Mouse (Mus musculus) forebrain, embryonic 14.5 days (tissue): ENCODE results near the gene Cryz. TPM values are rescaled to one million over a fixed set of nuclear protein-coding genes. Genes with fewer than 3 reads are reported as not detected.

Source experiments
- ATAC-seq: fragments of 200-750 bp; cut with Nextera tagmentation; 2 replicates; pipeline ENCODE4 v1.8.0; 2017; ENCODE audit warnings: mild to moderate bottlenecking, moderate library complexity
- DNase-seq: peaks from one replicate; pipeline ENCODE4 v3.0.0-alpha.2; 2015; ENCODE audit warnings: low spot score
- H3K27ac ChIP-seq: fragments of 300-500 bp; sonication (generic); 2 replicates; pipeline ENCODE4 v1.5.1; 2014; ENCODE audit warnings: low read depth, mild to moderate bottlenecking, control low read depth, low read length, moderate library complexity
- H3K27me3 ChIP-seq: fragments of 300-500 bp; sonication (generic); replicated peaks from 2 replicates; pipeline ENCODE4 v1.6.1; 2014; ENCODE audit warnings: low read length, control low read depth, mixed read lengths; ENCODE audit not compliant: control insufficient read depth, insufficient read depth
- H3K36me3 ChIP-seq: fragments of 300-500 bp; sonication (generic); 2 replicates; pipeline ENCODE4 v1.6.1; 2014; ENCODE audit warnings: low read length, control low read depth; ENCODE audit not compliant: control insufficient read depth, insufficient read depth
- H3K4me1 ChIP-seq: fragments of 300-500 bp; sonication (generic); 2 replicates; pipeline ENCODE4 v1.6.1; 2014; ENCODE audit warnings: antibody characterized with exemption, low read length, control low read depth; ENCODE audit not compliant: control insufficient read depth, insufficient read depth
- H3K4me2 ChIP-seq: fragments of 300-500 bp; sonication (generic); 2 replicates; pipeline ENCODE4 v1.6.1; 2014; ENCODE audit warnings: mild to moderate bottlenecking, control low read depth, low read length
- H3K4me3 ChIP-seq: fragments of 300-500 bp; sonication (generic); 2 replicates; pipeline ENCODE4 v1.5.1; 2014; ENCODE audit warnings: low read depth, low read length, control low read depth
- H3K9ac ChIP-seq: fragments of 300-500 bp; sonication (generic); 2 replicates; pipeline ENCODE4 v1.6.1; 2014; ENCODE audit warnings: mild to moderate bottlenecking, low read length, control low read depth, moderate library complexity
- H3K9me3 ChIP-seq: fragments of 300-500 bp; sonication (generic); replicated peaks from 2 replicates; pipeline ENCODE4 v1.6.1; 2016; ENCODE audit warnings: low read length, control low read depth, mixed read lengths; ENCODE audit not compliant: control insufficient read depth
- WGBS: fragments of 180-500 bp; shearing (Covaris S2); extraction: QIAGEN DNeasy Blood & Tissue Kit; methylation state at CpG from one replicate; pipeline ENCODE4 v1.1.7; 2014; 5-methylcytosine and 5-hydroxymethylcytosine counted together
- polyA plus RNA-seq: library from polyadenylated mRNA; unstranded; fragments of >200 nt; fragmentation: Nextera tagmentation; extraction: Ambion mirVana; gene quantifications from 2 replicates; pipeline ENCODE4 v1.2.1, GENCODE M21; 2014

Gene Cryz
- polyA plus RNA-seq, 1 experiment from 2014 or later, result 12.8 TPM

DNA sequence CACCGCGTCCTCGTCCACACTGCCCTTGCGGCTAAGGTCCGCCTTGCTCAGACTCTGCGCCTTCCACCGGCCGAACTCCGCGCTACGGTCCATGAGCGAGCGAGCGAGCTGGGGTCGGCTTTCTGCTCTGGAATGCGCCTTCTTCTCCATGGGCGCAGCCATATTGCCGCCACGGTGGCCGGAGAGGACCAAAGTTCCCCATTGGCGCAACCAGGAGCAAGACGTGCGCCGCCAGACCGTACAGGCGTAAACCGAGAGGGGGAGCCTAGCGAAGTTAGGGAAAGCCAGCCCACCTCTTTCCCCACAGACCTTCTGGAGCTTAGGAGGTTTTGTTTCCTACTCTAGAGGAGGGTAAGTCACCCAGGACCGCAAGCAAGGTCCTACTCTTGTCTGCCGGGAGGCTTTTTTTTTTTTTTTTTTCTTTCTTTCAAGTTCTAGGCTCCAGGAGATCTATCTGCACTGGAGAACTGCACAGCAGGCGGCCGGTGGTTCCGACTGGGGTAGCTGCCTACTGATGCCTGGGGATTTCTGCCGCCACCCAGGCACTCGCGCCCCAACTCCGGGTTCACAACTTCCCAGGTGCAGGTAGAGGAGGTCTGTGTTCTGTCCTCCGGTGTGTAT lies 533 bp downstream of the Cryz start, which contains the start of gene Tyw3:
Tyw3 (minus strand) TSS at position 171 of the 621 bp plus-strand sequence.
- WGBS, result under 1% methylated on average over 38 of the region's 38 CpGs
- Histone ChIP-seq H3K36me3 (peaks cover 23% of the 10 kb centered on the region), H3K4me2 (peak within 1 kb of the TSS; percentile 67), H3K4me3 (peak within 1 kb of the TSS; percentile 86), H3K27ac (peak within 1 kb of the TSS; percentile 91), H3K27me3 (no peaks in the 10 kb centered on the region), H3K9me3 (no peaks in the 10 kb centered on the region), H3K4me1 (peaks cover 7% of the 10 kb centered on the region; the same call in 1 of the 2 replicates), H3K9ac (peak within 1 kb of the TSS; percentile 84)
- ATAC-seq (peak; percentile 97), DNase-seq (peak; percentile 98)

DNA sequence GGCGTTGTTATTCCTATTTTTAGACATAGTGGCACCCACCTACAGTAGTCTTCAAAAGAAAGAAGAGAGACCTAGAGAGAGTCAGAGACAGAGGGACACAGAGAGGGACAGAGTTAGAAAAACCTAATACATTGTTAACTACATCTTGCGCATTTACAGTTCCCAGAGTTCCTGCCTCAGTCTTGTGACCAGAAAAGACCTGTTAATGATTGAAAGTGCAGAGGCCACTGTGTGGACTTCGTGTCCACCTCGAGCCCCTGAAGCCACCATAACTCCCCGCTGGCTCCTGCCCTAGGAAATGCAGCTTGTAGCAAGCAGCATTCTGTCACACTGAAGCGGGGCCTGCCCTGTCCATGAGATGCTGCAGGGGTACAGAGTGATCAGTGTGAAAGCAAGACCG lies 1.1 kb downstream of the Cryz start:
- Histone ChIP-seq H3K4me3 (peak overlapping the region; percentile 86), H3K27me3 (no peaks in the 10 kb centered on the region), H3K9me3 (no peaks in the 10 kb centered on the region), H3K36me3 (peaks cover 18% of the 10 kb centered on the region), H3K4me1 (peaks cover 7% of the 10 kb centered on the region; the same call in 1 of the 2 replicates), H3K27ac (no peak overlapping the region), H3K4me2 (peak overlapping the region; percentile 67), H3K9ac (peak overlapping the region; percentile 84)
- 38% methylated on average over 7 of the region's 7 CpGs for WGBS
- DNase-seq (no peak), ATAC-seq (no peak)

DNA sequence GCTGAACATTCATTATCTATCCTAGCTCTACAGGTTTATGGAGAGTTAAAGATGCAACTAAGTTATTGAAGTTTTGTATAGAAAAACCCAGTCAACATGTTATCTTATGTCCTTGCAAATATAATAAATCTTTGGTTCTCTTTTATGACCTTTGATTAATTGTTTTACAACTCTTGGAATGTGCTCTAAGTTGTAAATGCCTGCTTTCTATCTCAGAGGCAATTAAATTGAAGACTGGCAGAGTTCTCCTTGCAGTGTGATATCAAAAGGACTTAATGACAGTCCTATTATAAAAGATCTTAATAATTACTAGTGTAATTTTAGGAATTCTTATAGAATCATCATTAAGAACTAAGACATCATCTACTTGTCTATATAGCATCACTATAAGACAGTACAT lies 5.6 kb downstream of the Cryz start:
- Histone ChIP-seq H3K27me3 (no peaks in the 10 kb centered on the region), H3K36me3 (no peaks in the 10 kb centered on the region), H3K27ac (no peak overlapping the region), H3K4me2 (no peak overlapping the region), H3K4me1 (peaks cover 4% of the 10 kb centered on the region; the same call in 1 of the 2 replicates), H3K9ac (no peak overlapping the region), H3K4me3 (no peak overlapping the region), H3K9me3 (no peaks in the 10 kb centered on the region)
- DNase-seq, result no peak
- no peak for ATAC-seq

DNA sequence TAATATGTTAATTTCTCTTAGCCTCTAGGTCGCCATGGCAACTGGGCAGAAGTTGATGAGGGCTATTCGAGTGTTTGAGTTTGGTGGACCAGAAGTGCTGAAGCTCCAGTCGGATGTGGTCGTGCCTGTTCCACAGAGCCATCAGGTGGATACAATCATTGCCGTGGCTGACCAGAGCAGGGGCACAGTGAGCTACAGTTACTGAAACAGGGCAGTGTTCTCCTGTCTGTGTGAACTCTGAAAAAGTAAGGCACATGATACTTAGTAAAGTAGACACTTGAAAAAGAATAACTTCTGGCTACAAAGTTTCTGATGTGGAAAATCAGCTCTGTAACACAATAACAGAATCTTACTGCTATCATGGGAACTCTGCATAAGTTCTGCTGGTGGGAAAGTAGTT lies 8.4 kb downstream of the Cryz start:
- H3K4me3 ChIP-seq, result no peak overlapping the region

DNA sequence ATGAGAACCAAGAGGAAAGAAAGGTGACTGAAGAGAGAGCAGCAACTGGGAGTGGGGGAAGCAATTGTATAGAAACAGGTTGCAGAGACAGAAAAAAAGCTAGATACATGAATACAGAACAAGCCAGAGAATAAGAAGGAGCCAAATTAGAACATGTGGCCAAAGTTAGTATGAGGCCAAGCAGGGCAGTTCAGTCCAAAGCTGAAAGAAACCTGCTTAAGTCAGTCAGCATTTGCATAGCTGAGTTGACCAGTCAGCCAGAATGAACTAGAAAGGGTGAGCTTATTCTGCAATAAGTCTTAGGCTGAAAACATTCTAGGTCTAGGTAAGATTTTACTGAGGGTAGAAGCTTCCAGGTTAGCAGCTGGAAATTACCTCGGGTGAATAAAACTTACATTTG lies 11.4 kb downstream of the Cryz start:
- Histone ChIP-seq H3K4me3 (no peak overlapping the region), H3K9ac (no peak overlapping the region), H3K4me1 (no peaks in the 10 kb centered on the region), H3K9me3 (no peaks in the 10 kb centered on the region), H3K27me3 (no peaks in the 10 kb centered on the region), H3K4me2 (no peak overlapping the region), H3K27ac (no peak overlapping the region), H3K36me3 (no peaks in the 10 kb centered on the region)
- DNase-seq (no peak), ATAC-seq (no peak)
- 74% methylated on average over 1 of the region's 1 CpGs for WGBS

More for the DNA sequence above, 8.4 kb downstream of the Cryz start:
- WGBS, result 70% methylated on average over 5 of the region's 5 CpGs
- Histone ChIP-seq H3K4me1 (no peaks in the 10 kb centered on the region), H3K4me2 (no peak overlapping the region), H3K27me3 (no peaks in the 10 kb centered on the region), H3K36me3 (no peaks in the 10 kb centered on the region), H3K9me3 (no peaks in the 10 kb centered on the region), H3K9ac (no peak overlapping the region), H3K27ac (no peak overlapping the region)
- ATAC-seq (no peak), DNase-seq (no peak)

DNA sequence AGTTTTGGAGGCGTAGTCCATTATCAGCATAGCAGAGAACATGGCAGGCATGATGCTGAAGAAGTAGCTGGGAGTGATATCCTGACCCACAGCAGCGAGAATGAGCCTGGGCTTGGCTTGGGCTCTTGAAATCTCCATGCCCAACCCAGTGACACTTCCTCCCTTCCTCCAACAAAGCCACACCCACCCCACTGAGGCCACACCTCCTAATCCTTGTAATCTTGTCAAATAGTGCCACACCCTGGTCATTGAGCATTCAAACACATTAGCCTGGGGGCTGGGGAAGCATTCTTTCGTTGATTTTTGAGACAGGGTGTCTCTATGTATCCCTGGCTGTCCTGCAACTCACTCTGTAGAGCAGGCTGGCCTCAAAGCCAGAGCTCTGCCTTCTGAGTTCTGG lies 15.4 kb downstream of the Cryz start:
- Histone ChIP-seq H3K27me3 (no peaks in the 10 kb centered on the region), H3K27ac (no peak overlapping the region), H3K4me1 (no peaks in the 10 kb centered on the region), H3K36me3 (no peaks in the 10 kb centered on the region), H3K4me2 (no peak overlapping the region), H3K9ac (no peak overlapping the region), H3K4me3 (no peak overlapping the region), H3K9me3 (no peaks in the 10 kb centered on the region)
- DNase-seq, result no peak
- WGBS, result 90% methylated on average over 3 of the region's 3 CpGs
- no peak for ATAC-seq

DNA sequence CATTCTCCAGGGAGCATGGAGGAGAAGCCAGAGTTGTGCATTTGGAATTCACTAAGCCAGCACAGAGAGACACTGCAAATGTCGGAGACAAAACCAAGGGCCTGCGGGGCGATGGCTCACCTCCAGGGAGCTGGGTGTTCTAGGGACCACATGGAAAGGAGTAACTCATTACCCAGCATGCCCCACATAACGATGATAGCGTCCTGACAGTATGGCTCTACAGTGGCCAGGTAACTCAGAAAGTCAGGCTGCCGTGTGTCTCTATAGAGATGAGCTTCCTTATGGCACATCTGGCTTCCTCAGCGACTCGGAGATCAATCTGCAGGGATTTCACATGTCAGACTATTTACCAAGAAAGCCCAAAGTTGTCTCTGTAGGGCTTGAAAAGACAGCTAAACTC lies 18.3 kb downstream of the Cryz start:
- Histone ChIP-seq H3K9me3 (no peaks in the 10 kb centered on the region), H3K4me3 (no peak overlapping the region), H3K27me3 (no peaks in the 10 kb centered on the region), H3K4me1 (no peaks in the 10 kb centered on the region), H3K9ac (no peak overlapping the region), H3K4me2 (no peak overlapping the region), H3K36me3 (no peaks in the 10 kb centered on the region), H3K27ac (no peak overlapping the region)
- WGBS, result 93% methylated on average over 8 of the region's 8 CpGs
- no peak for DNase-seq
- no peak for ATAC-seq

DNA sequence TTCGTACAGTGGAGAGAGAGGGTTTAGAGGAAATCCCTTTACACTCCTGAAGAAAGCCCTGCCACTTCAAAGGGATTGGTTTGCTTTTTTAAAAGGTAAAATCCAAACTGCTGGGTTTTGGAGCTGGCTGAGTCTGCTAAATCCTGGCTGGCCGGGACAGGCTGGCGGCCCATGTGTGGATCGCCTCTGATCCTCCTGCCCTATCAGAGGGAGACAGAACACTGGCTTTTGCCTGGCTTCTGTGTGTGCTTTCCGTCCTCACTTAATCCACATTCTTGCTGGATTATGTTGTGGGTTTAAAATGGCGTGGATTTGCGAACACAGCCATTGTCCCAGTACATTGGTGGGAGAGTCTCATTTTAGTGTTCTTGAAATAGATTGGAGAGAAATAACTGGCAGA lies 18.8 kb downstream of the Cryz start:
- no peak overlapping the region for H3K9ac ChIP-seq
- DNase-seq, result no peak
- ATAC-seq, result no peak
- H3K4me2 ChIP-seq, result no peak overlapping the region
- no peak overlapping the region for H3K4me3 ChIP-seq
- H3K4me1 ChIP-seq, result no peaks in the 10 kb centered on the region
- 78% methylated on average over 7 of the region's 7 CpGs for WGBS
- H3K27me3 ChIP-seq, result no peaks in the 10 kb centered on the region
- no peak overlapping the region for H3K27ac ChIP-seq
- H3K9me3 ChIP-seq, result no peaks in the 10 kb centered on the region
- no peaks in the 10 kb centered on the region for H3K36me3 ChIP-seq

DNA sequence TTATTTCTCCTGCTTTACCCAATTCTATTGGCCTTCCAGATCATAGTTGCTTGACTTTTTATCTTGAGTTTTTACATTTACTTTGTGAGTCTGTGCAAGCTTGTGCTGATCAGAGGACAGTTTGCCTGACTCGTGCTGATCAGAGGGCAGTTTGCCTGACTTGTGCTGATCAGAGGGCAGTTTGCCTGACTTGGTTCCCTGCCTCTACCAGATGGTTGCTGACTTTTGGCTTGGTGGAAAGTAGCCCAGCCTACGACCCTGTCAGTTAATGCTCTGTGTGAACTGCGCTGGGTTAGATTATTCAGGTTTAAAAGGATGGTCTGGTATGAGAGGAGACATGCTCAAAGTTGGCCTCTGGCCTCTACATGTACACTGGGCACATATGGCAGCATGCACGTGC lies 19.6 kb downstream of the Cryz start:
- no peaks in the 10 kb centered on the region for H3K9me3 ChIP-seq
- H3K36me3 ChIP-seq, result no peaks in the 10 kb centered on the region
- no peaks in the 10 kb centered on the region for H3K27me3 ChIP-seq
- DNase-seq, result no peak
- no peaks in the 10 kb centered on the region for H3K4me1 ChIP-seq
- H3K4me3 ChIP-seq, result no peak overlapping the region
- 89% methylated on average over 4 of the region's 4 CpGs for WGBS
- H3K27ac ChIP-seq, result no peak overlapping the region
- no peak for ATAC-seq
- no peak overlapping the region for H3K4me2 ChIP-seq
- H3K9ac ChIP-seq, result no peak overlapping the region
